Mouse (Mus musculus): Measurements from ENCODE around the gene Hist1h4a. TPM values are rescaled to one million over a fixed set of nuclear protein-coding genes. Genes with fewer than 3 reads are reported as not detected.
"Not testable (repeated sequence)": the region's sequence is repeated elsewhere in the genome, so short reads cannot be mapped to it uniquely, and the experiment has no call there.

Hist1h4a gene
- polyA plus RNA-seq, 1 experiment from 2014 or later: 0.65 TPM

DNA sequence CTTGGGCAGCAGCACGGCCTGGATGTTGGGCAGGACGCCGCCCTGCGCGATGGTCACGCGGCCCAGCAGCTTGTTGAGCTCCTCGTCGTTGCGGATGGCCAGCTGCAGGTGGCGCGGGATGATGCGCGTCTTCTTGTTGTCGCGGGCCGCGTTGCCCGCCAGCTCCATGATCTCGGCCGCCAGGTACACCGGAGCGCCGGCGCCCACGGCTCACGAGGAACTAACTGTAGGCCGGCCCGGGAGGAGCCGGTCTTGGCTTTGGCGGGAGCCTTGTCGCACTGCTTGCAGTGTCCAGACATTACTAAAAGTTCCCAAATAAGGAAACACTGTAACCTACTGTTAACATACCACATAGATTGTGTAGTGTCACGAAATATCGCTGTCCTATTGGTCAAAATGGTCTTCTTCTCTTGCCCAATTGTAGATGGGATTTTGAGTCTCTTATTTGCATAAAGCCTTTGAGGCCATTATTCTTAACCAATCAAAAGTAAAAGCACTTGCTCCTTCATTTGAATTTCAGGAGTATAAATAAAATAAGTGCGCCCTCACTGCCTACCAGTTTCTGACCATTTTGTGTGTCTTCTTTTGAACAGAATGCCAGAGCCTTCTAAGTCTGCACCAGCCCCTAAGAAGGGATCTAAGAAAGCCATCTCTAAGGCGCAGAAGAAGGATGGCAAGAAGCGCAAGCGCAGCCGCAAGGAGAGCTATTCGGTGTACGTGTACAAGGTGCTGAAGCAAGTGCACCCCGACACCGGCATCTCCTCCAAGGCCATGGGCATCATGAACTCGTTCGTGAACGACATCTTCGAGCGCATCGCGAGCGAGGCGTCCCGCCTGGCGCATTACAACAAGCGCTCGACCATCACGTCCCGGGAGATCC is 14.6 kb downstream of the Hist1h4a start, which contains the start of gene Hist1h2bb:
TSS of gene Hist1h2bb (plus strand) at position 534 of the 880 bp plus-strand sequence.
- not testable (repeated sequence) for H3K9me3 ChIP-seq (ENCODE audit: control insufficient read depth, low read length); H3K27me3 ChIP-seq (replicated peaks; ENCODE audit: control insufficient read depth, insufficient read depth, low read length); H3K36me3 ChIP-seq (ENCODE audit: control insufficient read depth, insufficient read depth, low read length)
- H3K4me3 ChIP-seq (ENCODE audit: low read depth, low read length): peak within 1 kb of the TSS; percentile 44
- peak within 1 kb of the TSS; percentile 92 for H3K4me2 ChIP-seq (ENCODE audit: low read length)
- H3K27ac ChIP-seq (ENCODE audit: low read depth): peak within 1 kb of the TSS; percentile 100
- DNase-seq (ENCODE audit: low spot score) (peak; percentile 91), ATAC-seq (replicated peaks; ENCODE audit: low FRiP score, low TSS enrichment, low read depth) (peak; percentile 89)
- H3K4me1 ChIP-seq (replicated peaks; ENCODE audit: control insufficient read depth, insufficient read depth, low read length): peaks cover 19% of the 10 kb centered on the region
- H3K9ac ChIP-seq (ENCODE audit: low read length): peak within 1 kb of the TSS; percentile 89
- WGBS: under 1% methylated on average over 38 of the region's 58 CpGs

DNA sequence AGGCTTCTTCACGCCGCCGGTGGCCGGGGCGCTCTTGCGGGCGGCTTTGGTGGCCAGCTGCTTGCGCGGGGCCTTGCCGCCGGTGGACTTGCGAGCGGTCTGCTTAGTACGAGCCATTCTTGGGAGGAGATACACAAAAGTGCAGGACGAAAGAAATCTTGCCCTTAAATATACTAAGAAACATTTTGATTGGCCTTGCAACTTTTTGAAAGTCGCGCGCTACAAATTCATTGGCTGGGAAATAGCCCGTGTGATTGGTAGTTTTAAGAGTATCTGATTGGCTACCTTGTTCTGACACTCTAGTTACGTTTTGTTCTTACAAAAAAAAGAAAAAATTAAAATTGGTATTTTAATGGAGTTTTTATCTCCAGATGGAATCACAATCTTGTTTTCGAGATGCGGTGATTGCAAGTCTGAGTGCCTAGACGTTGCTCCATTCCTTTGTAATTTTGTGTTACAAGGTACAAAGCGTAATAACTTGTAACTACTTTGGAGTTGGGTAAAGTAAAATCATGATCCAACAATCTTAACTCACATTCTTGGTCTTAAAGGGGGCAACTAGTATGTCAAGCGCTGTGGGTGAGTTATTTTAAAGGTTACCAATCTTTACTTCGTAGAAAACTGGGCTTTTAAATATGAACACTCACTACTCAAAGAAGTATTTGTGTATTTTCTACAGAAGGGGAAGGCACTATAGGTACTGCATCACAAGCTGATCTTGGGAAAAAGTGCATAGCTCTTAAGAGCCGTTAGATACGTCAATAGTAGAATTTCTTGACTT is 15.5 kb downstream of the Hist1h4a start, which contains the start of gene Hist1h3c:
TSS of gene Hist1h3c (minus strand) at position 222 of the 781 bp plus-strand sequence.
- peaks cover 20% of the 10 kb centered on the region for H3K4me1 ChIP-seq (replicated peaks; ENCODE audit: control insufficient read depth, insufficient read depth, low read length)
- WGBS: under 1% methylated on average over 21 of the region's 28 CpGs
- ATAC-seq (replicated peaks; ENCODE audit: low FRiP score, low TSS enrichment, low read depth): peak; percentile 67
- H3K36me3 ChIP-seq (ENCODE audit: control insufficient read depth, insufficient read depth, low read length): no peaks in the 10 kb centered on the region
- peak; percentile 88 for DNase-seq (ENCODE audit: low spot score)
- H3K27me3 ChIP-seq (replicated peaks; ENCODE audit: control insufficient read depth, insufficient read depth, low read length): no peaks in the 10 kb centered on the region
- H3K27ac ChIP-seq (ENCODE audit: low read depth): peak within 1 kb of the TSS; percentile 100
- H3K9ac ChIP-seq (ENCODE audit: low read length): peak within 1 kb of the TSS; percentile 89
- no peaks in the 10 kb centered on the region for H3K9me3 ChIP-seq (ENCODE audit: control insufficient read depth, low read length)
- H3K4me3 ChIP-seq (ENCODE audit: low read depth, low read length): peak within 1 kb of the TSS; percentile 44
- peak within 1 kb of the TSS; percentile 92 for H3K4me2 ChIP-seq (ENCODE audit: low read length)

DNA sequence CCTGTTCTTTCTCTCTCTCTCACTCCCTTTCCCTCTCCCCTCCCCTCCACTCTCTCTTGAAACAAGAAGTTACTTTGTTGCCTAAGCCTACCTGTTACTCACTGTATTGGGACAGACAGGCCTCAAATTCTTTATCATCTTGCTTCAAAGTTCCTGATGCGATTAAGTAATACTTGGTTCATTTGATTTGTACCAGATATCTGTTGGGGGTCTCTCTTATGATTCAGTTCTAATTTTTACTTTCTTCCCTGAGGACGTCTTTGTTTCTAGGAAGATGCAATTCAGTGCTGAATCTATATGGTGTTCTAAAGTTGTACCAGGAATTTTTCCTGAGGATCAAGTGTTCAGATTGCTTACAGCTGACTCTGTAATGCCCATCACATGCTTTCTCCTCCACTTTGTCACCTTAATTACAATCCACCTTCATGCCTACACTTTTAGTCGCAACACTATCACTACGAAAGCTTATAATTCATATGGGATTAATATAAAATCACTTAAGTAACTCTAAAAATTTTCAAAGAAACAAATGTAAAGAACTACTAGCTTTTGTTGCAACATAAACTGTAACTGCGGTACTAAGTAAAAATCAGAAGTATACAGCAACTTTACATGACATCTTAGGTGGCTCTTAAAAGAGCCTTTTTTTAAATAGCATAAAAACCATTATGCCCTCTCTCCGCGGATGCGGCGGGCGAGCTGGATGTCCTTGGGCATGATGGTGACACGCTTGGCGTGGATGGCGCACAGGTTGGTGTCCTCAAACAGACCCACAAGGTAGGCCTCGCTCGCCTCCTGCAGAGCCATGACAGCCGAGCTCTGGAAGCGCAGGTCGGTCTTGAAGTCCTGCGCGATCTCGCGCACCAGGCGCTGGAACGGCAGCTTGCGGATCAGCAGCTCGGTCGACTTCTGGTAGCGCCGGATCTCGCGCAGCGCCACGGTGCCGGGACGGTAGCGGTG is 16.3 kb downstream of the Hist1h4a start:
- DNase-seq (ENCODE audit: low spot score) (no peak), ATAC-seq (replicated peaks; ENCODE audit: low FRiP score, low TSS enrichment, low read depth) (no peak)
- H3K4me3 ChIP-seq (ENCODE audit: low read depth, low read length): peak overlapping the region; percentile 44
- H3K27me3 ChIP-seq (replicated peaks; ENCODE audit: control insufficient read depth, insufficient read depth, low read length): no peaks in the 10 kb centered on the region
- H3K36me3 ChIP-seq (ENCODE audit: control insufficient read depth, insufficient read depth, low read length): no peaks in the 10 kb centered on the region
- no peaks in the 10 kb centered on the region for H3K9me3 ChIP-seq (ENCODE audit: control insufficient read depth, low read length)
- WGBS: 4% methylated on average over 13 of the region's 36 CpGs
- peak overlapping the region; percentile 100 for H3K27ac ChIP-seq (ENCODE audit: low read depth)
- H3K4me1 ChIP-seq (replicated peaks; ENCODE audit: control insufficient read depth, insufficient read depth, low read length): peaks cover 23% of the 10 kb centered on the region
- peak overlapping the region; percentile 92 for H3K4me2 ChIP-seq (ENCODE audit: low read length)
- peak overlapping the region; percentile 67 for H3K9ac ChIP-seq (ENCODE audit: low read length)

DNA sequence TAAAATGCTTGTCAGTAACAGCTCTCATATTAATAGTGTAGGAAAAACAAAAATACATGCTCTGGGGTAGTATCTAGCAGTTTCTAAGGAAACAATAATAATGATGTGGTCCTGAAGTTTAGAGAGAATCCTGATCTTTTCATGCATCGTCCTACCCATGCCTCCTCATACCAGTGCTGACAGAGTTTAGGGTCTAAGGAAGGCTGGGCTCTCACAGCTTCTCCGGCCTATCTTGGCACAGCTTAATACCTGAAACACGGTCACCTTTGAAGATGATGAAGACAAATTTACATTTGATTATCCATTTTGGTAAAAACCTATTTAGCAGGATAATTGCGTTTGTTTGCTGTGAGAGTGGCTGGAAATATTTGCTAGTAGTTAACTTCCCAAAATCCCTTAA is 17.1 kb downstream of the Hist1h4a start:
- ATAC-seq (replicated peaks; ENCODE audit: low FRiP score, low TSS enrichment, low read depth) (no peak), DNase-seq (ENCODE audit: low spot score) (no peak)
- 35% methylated on average over 4 of the region's 4 CpGs for WGBS
- no peaks in the 10 kb centered on the region for H3K36me3 ChIP-seq (ENCODE audit: control insufficient read depth, insufficient read depth, low read length)
- H3K9ac ChIP-seq (ENCODE audit: low read length): peak overlapping the region; percentile 67
- H3K27me3 ChIP-seq (replicated peaks; ENCODE audit: control insufficient read depth, insufficient read depth, low read length): no peaks in the 10 kb centered on the region
- H3K4me2 ChIP-seq (ENCODE audit: low read length): peak overlapping the region; percentile 92
- peak overlapping the region; percentile 44 for H3K4me3 ChIP-seq (ENCODE audit: low read depth, low read length)
- H3K4me1 ChIP-seq (replicated peaks; ENCODE audit: control insufficient read depth, insufficient read depth, low read length): peaks cover 23% of the 10 kb centered on the region
- no peaks in the 10 kb centered on the region for H3K9me3 ChIP-seq (ENCODE audit: control insufficient read depth, low read length)
- H3K27ac ChIP-seq (ENCODE audit: low read depth): peak overlapping the region; percentile 100

DNA sequence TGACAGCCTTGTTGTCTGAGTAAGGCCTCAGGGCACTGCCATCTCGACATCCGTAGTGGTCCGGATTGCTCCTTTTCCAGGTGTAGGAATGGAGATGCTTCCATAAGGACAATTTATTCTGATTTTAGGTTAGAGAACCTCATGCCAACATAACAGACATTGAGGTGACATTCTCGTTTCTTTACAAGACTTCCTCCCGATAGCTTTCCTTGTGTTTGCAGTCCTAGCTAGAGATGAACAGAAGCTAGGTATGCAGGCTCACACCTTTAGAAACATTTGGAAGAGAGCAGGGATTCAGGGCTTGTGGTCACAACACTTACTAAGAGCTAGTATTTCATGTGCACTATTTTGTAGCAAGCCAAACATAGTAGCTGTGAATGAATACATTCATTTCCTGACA is 17.8 kb downstream of the Hist1h4a start:
- Histone ChIP-seq H3K9ac (ENCODE audit: low read length) (no peak overlapping the region), H3K4me2 (ENCODE audit: low read length) (no peak overlapping the region), H3K36me3 (ENCODE audit: control insufficient read depth, insufficient read depth, low read length) (no peaks in the 10 kb centered on the region), H3K4me1 (replicated peaks; ENCODE audit: control insufficient read depth, insufficient read depth, low read length) (peaks cover 20% of the 10 kb centered on the region), H3K27me3 (replicated peaks; ENCODE audit: control insufficient read depth, insufficient read depth, low read length) (no peaks in the 10 kb centered on the region), H3K27ac (ENCODE audit: low read depth) (no peak overlapping the region), H3K9me3 (ENCODE audit: control insufficient read depth, low read length) (no peaks in the 10 kb centered on the region), H3K4me3 (ENCODE audit: low read depth, low read length) (no peak overlapping the region)
- WGBS: 83% methylated on average over 5 of the region's 5 CpGs
- no peak for ATAC-seq (replicated peaks; ENCODE audit: low FRiP score, low TSS enrichment, low read depth)
- DNase-seq (ENCODE audit: low spot score): no peak

DNA sequence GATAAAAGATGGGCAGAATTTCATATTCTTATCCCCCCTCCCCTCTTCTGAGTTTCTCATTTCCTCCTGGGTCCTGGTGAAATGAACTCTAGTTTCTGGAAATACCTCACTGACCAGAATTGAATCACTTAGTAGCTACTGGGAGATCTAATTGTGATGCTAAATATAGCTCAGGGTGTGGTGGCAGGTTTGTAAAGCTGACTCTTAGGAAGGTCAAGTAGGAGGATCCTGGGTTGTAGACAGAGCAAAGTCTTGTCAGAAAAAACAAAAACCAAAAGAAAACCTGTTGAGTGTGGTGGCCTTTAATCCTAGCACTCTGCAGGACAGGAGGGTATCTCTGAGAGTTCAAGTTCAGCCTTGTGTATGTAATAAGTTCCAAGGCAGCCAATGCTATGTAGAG is 19.0 kb downstream of the Hist1h4a start:
- H3K27ac ChIP-seq (ENCODE audit: low read depth): no peak overlapping the region
- H3K4me3 ChIP-seq (ENCODE audit: low read depth, low read length): no peak overlapping the region
- H3K4me1 ChIP-seq (replicated peaks; ENCODE audit: control insufficient read depth, insufficient read depth, low read length): peaks cover 20% of the 10 kb centered on the region
- no peak overlapping the region for H3K4me2 ChIP-seq (ENCODE audit: low read length)
- no peak for DNase-seq (ENCODE audit: low spot score)
- ATAC-seq (replicated peaks; ENCODE audit: low FRiP score, low TSS enrichment, low read depth): no peak
- H3K36me3 ChIP-seq (ENCODE audit: control insufficient read depth, insufficient read depth, low read length): no peaks in the 10 kb centered on the region
- H3K9me3 ChIP-seq (ENCODE audit: control insufficient read depth, low read length): no peaks in the 10 kb centered on the region
- H3K9ac ChIP-seq (ENCODE audit: low read length): no peak overlapping the region
- no peaks in the 10 kb centered on the region for H3K27me3 ChIP-seq (replicated peaks; ENCODE audit: control insufficient read depth, insufficient read depth, low read length)

DNA sequence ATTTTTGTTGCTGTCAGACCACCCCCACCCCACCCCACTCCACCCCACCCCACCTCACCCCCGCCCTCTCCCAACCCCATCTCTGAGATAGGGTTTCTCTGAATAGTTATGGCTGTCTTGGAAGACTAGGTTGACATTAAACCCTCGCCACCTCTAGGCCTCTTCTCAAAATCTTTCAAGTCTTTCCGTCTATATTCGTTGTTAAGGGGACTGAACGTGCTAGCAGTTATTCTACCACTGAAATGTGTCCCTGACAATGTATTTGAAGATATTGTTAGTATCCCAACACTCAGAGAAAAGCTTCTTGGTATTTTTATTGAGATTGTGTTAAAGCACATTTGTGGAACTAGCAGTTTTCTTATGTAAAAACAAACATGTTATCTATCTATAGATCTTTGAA is 20.1 kb downstream of the Hist1h4a start:
- Histone ChIP-seq H3K9me3 (ENCODE audit: control insufficient read depth, low read length) (no peaks in the 10 kb centered on the region), H3K36me3 (ENCODE audit: control insufficient read depth, insufficient read depth, low read length) (no peaks in the 10 kb centered on the region), H3K4me1 (replicated peaks; ENCODE audit: control insufficient read depth, insufficient read depth, low read length) (peaks cover 20% of the 10 kb centered on the region), H3K4me2 (ENCODE audit: low read length) (peak overlapping the region; percentile 62), H3K27me3 (replicated peaks; ENCODE audit: control insufficient read depth, insufficient read depth, low read length) (no peaks in the 10 kb centered on the region), H3K4me3 (ENCODE audit: low read depth, low read length) (no peak overlapping the region; the same call in 1 of the 2 replicates), H3K27ac (ENCODE audit: low read depth) (peak overlapping the region; percentile 97), H3K9ac (ENCODE audit: low read length) (no peak overlapping the region)
- 73% methylated on average over 5 of the region's 5 CpGs for WGBS
- DNase-seq (ENCODE audit: low spot score) (no peak), ATAC-seq (replicated peaks; ENCODE audit: low FRiP score, low TSS enrichment, low read depth) (no peak)
